Mouse (Mus musculus): ENCODE results near the gene Cdr1. TPM values are rescaled to one million over a fixed set of nuclear protein-coding genes. Genes with fewer than 3 reads are reported as not detected.

Cdr1 gene
- total RNA-seq (2022): not detected

- no peak for DNase-seq (ENCODE audit: low spot score in 2 of 2)
Observed at GRCm38 (mm10) chrX:61185458-61185857, at the start of gene Cdr1. Gene Cdr1 (minus strand): TSS chrX:61185558.

GRCm38 (mm10) chrX:61185869-61186268, 511 bp upstream of the Cdr1 start:
- no peak for DNase-seq (ENCODE audit: low spot score in 2 of 2)

GRCm38 (mm10) chrX:61166519-61166918, 18.8 kb downstream of the Cdr1 start:
- DNase-seq (ENCODE audit: low spot score in 2 of 2): no peak

GRCm38 (mm10) chrX:61161249-61161648, 24.1 kb downstream of the Cdr1 start:
- no peak for DNase-seq (ENCODE audit: low spot score in 2 of 2)

- DNase-seq (ENCODE audit: low spot score in 2 of 2): no peak
Observed at GRCm38 (mm10) chrX:61154657-61155256, 30.6 kb downstream of the Cdr1 start.

- no peak for DNase-seq (ENCODE audit: low spot score in 2 of 2)
Observed at GRCm38 (mm10) chrX:61154246-61154645, 31.1 kb downstream of the Cdr1 start.

GRCm38 (mm10) chrX:61146569-61146968, 38.8 kb downstream of the Cdr1 start:
- no peak for DNase-seq (ENCODE audit: low spot score in 2 of 2)

- DNase-seq (ENCODE audit: low spot score in 2 of 2): no peak
Observed at GRCm38 (mm10) chrX:61145416-61145815, 39.9 kb downstream of the Cdr1 start.

- no peak for DNase-seq (ENCODE audit: low spot score in 2 of 2)
Observed at GRCm38 (mm10) chrX:61134592-61134991, 50.8 kb downstream of the Cdr1 start.

Small RNA genes within 50 kb of the gene (microRNA-seq; reads per million reads assigned to microRNA genes)
- not detected for gene Gm24396
